Mouse (Mus musculus) left cerebral cortex, postnatal 4 days (tissue): ENCODE measurements around the gene Duox1. TPM values are rescaled to one million over a fixed set of nuclear protein-coding genes. Genes with fewer than 3 reads are reported as not detected.

Experiments
- DNase-seq: peaks from one replicate; pipeline ENCODE4 v3.0.0-alpha.2; 2022
- intact Hi-C: fragments of 180-260 bp; cut with DNase I; formaldehyde crosslinking; loops from one replicate; pipeline ENCODE4 v1.15.1; 2025
- total RNA-seq, 2 experiments: library from RNA; stranded (reverse); gene quantifications; 2 replicates each; pipeline ENCODE4 v1.2.3; 2021

Duox1 gene
- under 1 TPM; 0.12 to 0.36 TPM for total RNA-seq

DNA sequence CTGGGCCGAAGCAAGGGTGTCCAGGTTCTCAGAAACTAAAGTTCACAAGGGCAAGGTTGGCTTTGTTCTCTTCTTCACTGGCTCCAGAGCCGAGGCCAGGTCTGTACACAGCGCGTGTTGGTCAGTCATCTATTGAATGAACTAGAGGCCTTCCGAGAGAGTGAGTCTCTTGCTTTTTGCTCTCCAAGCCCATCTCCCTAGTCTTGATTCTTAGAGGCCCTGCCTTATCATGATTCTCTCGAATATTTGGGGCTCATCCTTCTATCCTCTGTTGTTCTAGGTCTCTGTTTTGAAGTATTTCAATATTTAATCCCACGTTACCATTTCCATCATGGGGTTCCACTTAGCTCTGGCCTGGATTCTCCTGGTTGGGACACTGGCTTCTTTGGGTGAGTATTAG is at the start of gene Duox1:
Gene Duox1 (plus strand): TSS at position 301 of the 400 bp plus-strand sequence.
- intact Hi-C loops = loop anchor here (2.0 kb wide), 1 partner anchor 21 kb away; no protein-coding TSS in a partner anchor
- DNase-seq = no peak

DNA sequence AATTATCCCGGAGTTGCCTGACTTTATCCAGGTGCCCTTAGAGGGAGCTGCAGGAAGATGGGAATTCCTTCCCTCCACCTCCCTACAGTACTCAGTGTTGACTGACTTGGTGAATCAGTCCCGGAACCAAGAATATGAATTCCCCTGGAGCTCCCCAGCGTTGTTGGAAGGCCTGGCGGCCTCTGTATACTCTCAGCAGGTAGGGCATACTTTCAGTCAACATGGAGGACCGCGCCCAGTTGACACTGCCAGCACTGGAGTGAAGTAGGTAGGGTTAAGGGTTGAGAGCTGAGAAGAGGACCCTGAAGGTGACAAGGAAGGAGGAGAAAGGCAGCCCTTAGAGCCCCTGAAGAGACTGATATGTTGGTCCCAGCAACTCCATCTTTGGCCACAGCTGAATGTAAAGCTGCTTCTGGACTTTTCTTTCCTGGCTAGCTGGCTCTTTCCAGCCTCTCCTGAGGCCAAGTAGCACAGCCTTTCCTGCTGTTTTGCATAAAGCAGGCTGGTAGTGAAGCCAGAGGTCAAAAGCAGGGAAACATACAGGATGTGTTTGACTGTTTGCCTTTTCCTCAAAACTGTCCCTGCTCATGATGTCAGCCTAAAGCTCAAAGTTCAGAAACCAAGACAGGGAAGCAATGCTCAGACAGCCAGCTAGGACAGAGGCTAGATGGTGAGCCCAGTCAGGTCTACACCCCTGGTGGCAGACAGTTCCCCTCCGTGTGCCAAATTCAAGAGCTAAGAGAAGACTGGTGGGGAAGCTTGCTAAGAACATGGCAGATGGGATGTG is 48.9 kb upstream of the Duox1 start:
- no peak for DNase-seq
- intact Hi-C loops = no loop called here

DNA sequence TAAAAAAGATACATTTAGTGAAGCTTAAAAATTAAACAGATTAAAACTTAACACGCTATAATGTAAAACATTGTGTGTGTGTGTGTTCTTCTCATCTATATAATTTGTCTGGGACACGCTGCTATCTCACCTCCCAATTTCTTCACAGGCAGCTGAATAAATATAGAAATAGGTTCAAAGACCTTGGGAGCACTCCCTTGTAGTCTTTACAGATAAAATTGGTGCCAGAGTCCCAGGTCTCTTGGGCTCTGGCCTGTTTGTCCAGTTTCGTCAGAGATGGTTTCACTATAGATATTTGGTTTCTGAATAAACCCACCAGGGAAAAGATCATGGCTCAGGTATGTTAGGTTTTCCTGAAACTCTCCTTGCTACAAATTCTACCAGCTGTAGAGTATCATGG is 36.7 kb upstream of the Duox1 start:
- DNase-seq = no peak
- intact Hi-C loops = no loop called here

GRCm38 (mm10) chr2:122284091-122284490 is 31.4 kb upstream of the Duox1 start:
- intact Hi-C loops = no loop called here
- no peak for DNase-seq

GRCm38 (mm10) chr2:122286137-122286536 is 29.3 kb upstream of the Duox1 start:
- intact Hi-C loops = no loop called here
- DNase-seq = no peak

- intact Hi-C loops = no loop called here
- DNase-seq = no peak
Observed at GRCm38 (mm10) chr2:122294916-122295315, 20.6 kb upstream of the Duox1 start.

DNA sequence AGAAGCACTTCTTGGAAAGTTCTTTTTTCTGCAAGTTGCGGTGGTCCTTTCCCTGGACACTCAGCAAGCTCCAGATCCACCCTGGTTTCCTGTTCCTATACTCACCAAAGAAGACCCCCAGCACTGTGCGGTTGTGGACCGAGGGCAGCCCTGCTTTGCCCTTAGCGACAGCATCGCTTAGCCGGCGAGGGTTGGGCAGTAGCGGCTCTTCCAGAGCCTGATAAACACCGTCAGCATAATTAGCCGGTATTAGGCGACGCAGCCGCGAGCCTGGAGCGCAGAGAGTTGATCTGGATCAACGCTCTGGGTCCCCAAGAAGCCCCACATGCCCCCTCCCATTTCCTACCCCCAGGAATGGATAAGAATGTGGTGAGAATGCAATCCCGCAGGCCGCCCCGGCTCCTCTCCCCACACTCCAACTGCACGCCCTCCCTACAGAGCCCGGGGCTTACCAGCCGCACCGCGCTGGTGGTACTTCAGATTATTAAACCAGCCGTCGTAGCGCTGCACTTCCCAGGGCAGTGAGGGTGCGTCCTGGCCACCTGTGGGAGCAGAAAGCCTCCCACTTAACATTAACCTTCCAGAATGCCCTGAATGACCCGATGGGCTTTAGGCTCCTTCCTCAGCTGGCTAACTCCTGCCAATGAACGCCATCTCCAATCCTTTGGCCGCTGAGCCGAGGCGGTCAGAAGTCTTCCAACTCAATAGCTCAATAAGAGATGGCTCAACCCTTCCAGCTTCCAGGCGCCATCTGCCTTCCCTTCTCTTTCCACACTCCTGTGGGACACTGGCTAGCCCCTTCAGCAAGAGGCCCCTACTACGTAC is 18.0 kb upstream of the Duox1 start:
- intact Hi-C loops = no loop called here

DNA sequence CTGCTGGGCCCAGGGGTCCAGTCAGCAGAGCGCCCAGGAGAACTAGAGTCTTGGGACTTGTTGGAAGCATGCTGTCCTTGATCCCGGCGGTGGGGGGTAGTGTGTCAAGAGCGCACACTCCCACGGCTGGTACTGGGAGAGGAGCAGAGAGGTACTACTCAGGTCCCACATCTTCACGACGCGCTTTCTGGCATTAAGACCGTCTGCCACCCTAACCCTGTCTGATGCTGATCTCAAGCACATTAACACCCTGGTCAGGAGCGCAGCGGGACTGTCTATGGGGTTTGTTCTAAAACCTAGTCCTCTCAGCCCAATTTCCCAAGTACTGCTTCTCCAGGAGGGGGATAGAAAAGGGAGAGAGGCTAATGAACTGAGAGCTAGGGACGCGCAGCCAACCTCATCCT is 17.4 kb upstream of the Duox1 start, which contains the start of gene Duox2:
Gene Duox2 (minus strand): TSS at position 354 of the 404 bp plus-strand sequence.
- DNase-seq = no peak
- intact Hi-C loops = no loop called here

More for the DNA sequence above, 18.0 kb upstream of the Duox1 start:
- no peak for DNase-seq

DNA sequence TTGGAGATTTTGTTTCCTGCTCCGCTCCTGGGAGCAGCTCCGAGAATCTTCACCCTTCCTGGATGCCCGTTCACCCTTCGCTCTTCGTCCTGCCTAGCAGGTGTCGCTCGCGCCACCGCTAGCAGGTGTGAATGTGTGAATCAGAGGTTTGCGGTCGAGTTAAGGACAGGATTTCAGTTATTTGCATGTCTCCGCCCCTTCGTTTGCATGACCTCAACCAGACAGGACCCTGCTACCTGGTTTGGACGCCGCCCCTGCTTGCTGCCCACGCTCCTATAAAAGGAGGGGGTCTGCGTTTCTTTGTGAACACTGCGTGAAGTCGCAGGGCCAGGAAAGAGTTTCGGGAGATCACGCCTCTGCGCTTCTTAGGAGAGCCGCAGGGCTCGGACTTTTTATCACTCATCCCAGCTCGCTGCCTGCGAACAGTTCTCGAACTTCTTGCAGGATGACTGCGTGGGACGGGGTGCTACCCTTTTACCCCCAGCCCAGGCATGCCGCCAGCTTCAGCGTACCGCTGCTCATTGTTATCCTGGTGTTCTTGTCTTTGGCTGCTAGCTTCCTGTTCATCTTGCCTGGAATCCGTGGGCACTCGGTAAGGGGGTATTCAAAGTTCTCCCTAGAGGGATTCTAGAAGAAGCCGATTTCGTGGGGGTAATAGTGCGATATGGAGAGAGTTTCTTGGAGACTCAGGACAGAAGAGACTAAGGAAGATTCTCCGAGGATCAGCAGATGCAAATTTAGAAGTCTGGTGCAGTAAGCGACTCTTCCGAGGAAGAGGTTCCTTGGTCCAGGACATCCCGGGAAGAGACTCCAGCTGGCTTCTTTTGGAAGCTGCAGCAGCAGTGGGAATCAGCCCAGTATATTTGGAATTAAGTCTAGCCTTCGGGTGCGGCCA is 16.6 kb upstream of the Duox1 start, which contains the start of gene Duoxa2:
Gene Duoxa2 (plus strand): TSS at position 305 of the 895 bp plus-strand sequence.
- DNase-seq = no peak
- intact Hi-C loops = no loop called here

DNA sequence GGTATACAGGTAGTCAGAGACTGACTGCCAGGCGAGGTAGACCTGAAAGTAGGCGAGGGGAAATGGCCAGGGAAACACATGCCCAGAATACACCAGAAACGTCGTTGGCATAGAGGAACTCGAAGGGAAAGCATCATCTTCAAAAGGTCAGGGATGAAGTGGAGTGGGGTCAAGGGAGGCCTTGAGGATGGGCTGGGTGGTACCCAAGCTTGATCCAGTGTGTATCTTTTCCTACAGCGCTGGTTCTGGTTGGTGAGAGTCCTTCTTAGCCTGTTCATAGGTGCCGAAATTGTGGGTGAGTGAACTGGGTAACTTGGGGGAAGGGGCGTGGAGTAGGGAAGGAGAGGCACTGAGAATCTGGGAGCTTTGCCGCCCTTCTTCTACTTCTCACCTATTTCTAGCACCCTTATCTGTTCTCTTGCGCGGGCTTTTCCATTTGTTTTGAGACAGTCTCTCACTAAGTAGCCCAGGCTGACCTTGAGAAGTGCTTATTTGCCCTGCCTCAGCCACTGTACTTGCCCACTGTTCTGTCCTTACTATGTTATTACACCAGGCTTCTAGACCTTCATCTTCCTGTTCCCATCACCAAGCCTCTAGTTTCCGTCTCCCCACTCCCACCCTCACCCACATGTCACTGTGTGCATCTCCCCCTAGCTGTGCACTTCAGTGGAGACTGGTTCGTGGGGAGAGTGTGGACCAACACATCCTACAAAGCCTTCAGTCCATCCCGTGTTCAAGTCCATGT is 15.4 kb upstream of the Duox1 start:
- no peak for DNase-seq
- intact Hi-C loops = loop anchor here (5.0 kb wide), 1 partner anchor 108 kb away; no protein-coding TSS in a partner anchor

GRCm38 (mm10) chr2:122300656-122301020 is 14.8 kb upstream of the Duox1 start:
- intact Hi-C loops = loop anchor here (5.0 kb wide), 1 partner anchor 108 kb away; no protein-coding TSS in a partner anchor
- DNase-seq = no peak

DNA sequence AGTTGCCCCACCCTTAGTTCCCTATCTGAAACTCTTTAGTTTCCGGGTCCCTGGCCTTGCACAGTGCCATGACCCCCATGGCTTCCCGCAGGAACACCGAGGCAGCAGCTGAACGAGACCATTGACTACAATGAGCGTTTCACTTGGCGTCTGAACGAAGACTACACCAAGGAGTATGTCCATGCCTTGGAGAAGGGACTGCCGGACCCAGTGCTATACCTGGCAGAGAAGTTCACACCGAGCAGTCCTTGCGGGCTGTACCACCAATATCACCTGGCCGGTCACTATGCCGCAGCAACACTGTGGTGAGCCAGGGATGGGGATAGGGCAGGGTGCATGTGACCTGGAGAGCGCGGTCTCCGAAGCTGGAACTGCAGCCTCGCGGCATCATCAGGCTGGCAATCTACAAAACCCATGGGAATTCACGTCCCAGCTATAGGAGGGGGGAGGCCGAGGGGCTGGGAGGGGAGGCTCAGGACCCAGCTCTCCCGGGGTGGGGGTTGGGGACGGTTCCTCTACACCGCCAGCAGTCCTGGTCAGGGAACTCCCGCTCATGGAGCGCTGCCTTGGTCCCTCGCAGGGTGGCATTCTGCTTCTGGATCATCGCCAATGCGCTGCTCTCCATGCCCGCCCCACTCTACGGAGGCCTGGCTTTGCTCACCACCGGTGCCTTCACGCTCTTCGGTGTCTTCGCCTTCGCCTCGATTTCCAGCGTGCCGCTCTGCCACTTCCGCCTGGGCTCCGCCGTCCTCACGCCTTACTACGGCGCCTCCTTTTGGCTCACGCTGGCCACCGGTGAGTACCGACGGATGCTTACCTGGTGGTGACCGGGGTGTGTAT is 14.2 kb upstream of the Duox1 start:
- intact Hi-C loops = loop anchor here (5.0 kb wide), 1 partner anchor 109 kb away; no protein-coding TSS in a partner anchor
- peak; percentile 58 for DNase-seq

GRCm38 (mm10) chr2:122301921-122302573 is 13.4 kb upstream of the Duox1 start:
- no peak for DNase-seq
- intact Hi-C loops = loop anchor here (5.0 kb wide), 1 partner anchor 110 kb away; no protein-coding TSS in a partner anchor

GRCm38 (mm10) chr2:122302574-122303241 is 12.8 kb upstream of the Duox1 start:
- DNase-seq = peak; percentile 70
- intact Hi-C loops = loop anchor here (5.0 kb wide), 1 partner anchor 110 kb away; no protein-coding TSS in a partner anchor

DNA sequence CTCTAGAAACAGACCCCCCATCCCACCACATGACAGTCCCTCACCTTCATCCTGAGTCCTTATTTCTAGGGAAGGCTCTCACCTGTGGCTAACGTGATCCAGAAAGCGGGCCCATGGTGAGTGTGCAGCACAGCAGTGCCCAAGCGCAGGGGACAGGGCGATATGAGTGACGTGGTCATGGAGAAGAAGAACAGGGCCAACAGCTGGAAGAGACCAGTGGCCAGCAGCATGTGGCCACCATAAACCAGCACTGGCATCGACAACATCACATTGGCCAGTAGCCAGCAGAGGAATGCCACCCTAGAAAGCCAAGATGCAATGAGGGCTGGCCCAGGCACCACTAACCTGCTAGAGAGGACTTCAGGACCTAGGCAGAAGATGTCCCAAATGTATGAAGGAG is 10.9 kb upstream of the Duox1 start:
- intact Hi-C loops = loop anchor here (5.0 kb wide), 1 partner anchor 112 kb away; no protein-coding TSS in a partner anchor
- DNase-seq = no peak

GRCm38 (mm10) chr2:122305097-122305892 is 10.2 kb upstream of the Duox1 start:
- intact Hi-C loops = no loop called here

GRCm38 (mm10) chr2:122306184-122306583 is 9.3 kb upstream of the Duox1 start:
- peak; percentile 71 for DNase-seq
- intact Hi-C loops = no loop called here

More at GRCm38 (mm10) chr2:122305097-122305892, 10.2 kb upstream of the Duox1 start:
- no peak for DNase-seq
